Mouse (Mus musculus) thymus, postnatal 4 days (tissue): Measurements from ENCODE around the gene Clca2.

Source experiments
- DNase-seq: peaks from one replicate; pipeline ENCODE4 v3.0.0; 2021

The Clca2 gene

GRCm38 (mm10) chr3:145099291-145099690, at the start of gene Clca2:
Clca2 (minus strand) TSS chr3:145099443.
- no peak for DNase-seq

GRCm38 (mm10) chr3:145147952-145148351, 48.7 kb upstream of the Clca2 start:
- no peak for DNase-seq

GRCm38 (mm10) chr3:145147483-145147882, 48.2 kb upstream of the Clca2 start:
- DNase-seq: no peak

GRCm38 (mm10) chr3:145146871-145147270, 47.6 kb upstream of the Clca2 start:
- DNase-seq: no peak

GRCm38 (mm10) chr3:145143856-145144255, 44.6 kb upstream of the Clca2 start:
- DNase-seq: no peak

GRCm38 (mm10) chr3:145142925-145143324, 43.7 kb upstream of the Clca2 start:
- DNase-seq: no peak

GRCm38 (mm10) chr3:145140236-145140635, 41.0 kb upstream of the Clca2 start:
- DNase-seq: no peak

- peak; percentile 56 for DNase-seq
Observed at GRCm38 (mm10) chr3:145131210-145131868, 32.1 kb upstream of the Clca2 start.

GRCm38 (mm10) chr3:145129356-145129755, 30.1 kb upstream of the Clca2 start:
- DNase-seq: no peak

GRCm38 (mm10) chr3:145126618-145127017, 27.4 kb upstream of the Clca2 start:
- DNase-seq: no peak

- DNase-seq: no peak
Observed at GRCm38 (mm10) chr3:145119425-145119824, 20.2 kb upstream of the Clca2 start.

- no peak for DNase-seq
Observed at GRCm38 (mm10) chr3:145119002-145119358, 19.7 kb upstream of the Clca2 start.

- DNase-seq: peak; percentile 99
Observed at GRCm38 (mm10) chr3:145118254-145119001, 19.2 kb upstream of the Clca2 start, which contains the start of gene Odf2l. Odf2l (plus strand) TSS chr3:145118588.

- DNase-seq: no peak
Observed at GRCm38 (mm10) chr3:145117637-145118036, 18.4 kb upstream of the Clca2 start.

- DNase-seq: no peak
Observed at GRCm38 (mm10) chr3:145115169-145115568, 15.9 kb upstream of the Clca2 start.

GRCm38 (mm10) chr3:145105773-145106504, 6.7 kb upstream of the Clca2 start:
- no peak for DNase-seq

- DNase-seq: no peak
Observed at GRCm38 (mm10) chr3:145105076-145105772, 6.0 kb upstream of the Clca2 start.

- DNase-seq: no peak
Observed at GRCm38 (mm10) chr3:145103770-145104169, 4.5 kb upstream of the Clca2 start.

GRCm38 (mm10) chr3:145103321-145103720, 4.1 kb upstream of the Clca2 start:
- no peak for DNase-seq

- DNase-seq: no peak
Observed at GRCm38 (mm10) chr3:145101891-145102555, 2.8 kb upstream of the Clca2 start.

- no peak for DNase-seq
Observed at GRCm38 (mm10) chr3:145087857-145088598, 11.2 kb downstream of the Clca2 start.

GRCm38 (mm10) chr3:145086180-145086579, 13.1 kb downstream of the Clca2 start:
- no peak for DNase-seq
